Mouse (Mus musculus) ovary, postnatal 10 days (tissue): ENCODE results near the gene Dgkz.

ENCODE experiments used
- DNase-seq: peaks from one replicate; pipeline ENCODE4 v3.0.0; 2022; ENCODE audit warnings: low spot score

Dgkz gene

GRCm38 (mm10) chr2:91993409-91993808 lies 17.7 kb upstream of the Dgkz start:
- DNase-seq = no peak

GRCm38 (mm10) chr2:91989750-91990149 lies 14.1 kb upstream of the Dgkz start:
- DNase-seq = no peak

GRCm38 (mm10) chr2:91987542-91987941 lies 11.9 kb upstream of the Dgkz start:
- DNase-seq = peak; percentile 90

GRCm38 (mm10) chr2:91986071-91986470 lies 10.4 kb upstream of the Dgkz start:
- no peak for DNase-seq

GRCm38 (mm10) chr2:91984906-91985525 lies 9.4 kb upstream of the Dgkz start:
- no peak for DNase-seq

GRCm38 (mm10) chr2:91984439-91984838 lies 8.8 kb upstream of the Dgkz start:
- DNase-seq = no peak

GRCm38 (mm10) chr2:91980830-91981229 lies 5.2 kb upstream of the Dgkz start:
- no peak for DNase-seq

- no peak for DNase-seq
These were observed 4.6 kb upstream of the Dgkz start for GRCm38 (mm10) chr2:91980245-91980644.

GRCm38 (mm10) chr2:91978547-91978946 lies 2.9 kb upstream of the Dgkz start:
- DNase-seq = no peak

GRCm38 (mm10) chr2:91977960-91978359 lies 2.3 kb upstream of the Dgkz start:
- no peak for DNase-seq

- DNase-seq = no peak
These were observed 2.1 kb downstream of the Dgkz start for GRCm38 (mm10) chr2:91973416-91974135.

- DNase-seq = no peak
These were observed 3.5 kb downstream of the Dgkz start for GRCm38 (mm10) chr2:91972121-91972566.

- no peak for DNase-seq
These were observed 4.2 kb downstream of the Dgkz start for GRCm38 (mm10) chr2:91971231-91972097.

GRCm38 (mm10) chr2:91967962-91968361 lies 7.7 kb downstream of the Dgkz start:
- no peak for DNase-seq

GRCm38 (mm10) chr2:91966367-91966766 lies 9.3 kb downstream of the Dgkz start:
- no peak for DNase-seq

- no peak for DNase-seq
These were observed 10.2 kb downstream of the Dgkz start for GRCm38 (mm10) chr2:91965417-91965816.

- no peak for DNase-seq
These were observed 11.0 kb downstream of the Dgkz start for GRCm38 (mm10) chr2:91964610-91965204.

- peak; percentile 98 for DNase-seq
These were observed 12.2 kb downstream of the Dgkz start for GRCm38 (mm10) chr2:91963443-91963932.

- no peak for DNase-seq
These were observed 12.7 kb downstream of the Dgkz start for GRCm38 (mm10) chr2:91962864-91963401.

GRCm38 (mm10) chr2:91961901-91962761 lies 13.5 kb downstream of the Dgkz start:
- DNase-seq = no peak

- DNase-seq = no peak
These were observed 15.2 kb downstream of the Dgkz start for GRCm38 (mm10) chr2:91960459-91960858.
